Mouse (Mus musculus) liver, postnatal 0 days (tissue): Measurements from ENCODE around the gene Agxt2.

Experiments
- CTCF ChIP-seq: sonication (generic); IDR thresholded peaks from 2 replicates; pipeline ENCODE4 v1.5.1; 2016; ENCODE audit warnings: antibody characterized with exemption, low read depth
- EP300 ChIP-seq: IDR thresholded peaks from 2 replicates; pipeline ENCODE4 v1.6.1; 2016; ENCODE audit warnings: antibody characterized with exemption, low read depth, mild to moderate bottlenecking

GRCm38 (mm10) chr15:10410881-10411280 lies 52.5 kb downstream of the Agxt2 start:
- TF ChIP-seq CTCF (no peak), EP300 (no peak)
